Mouse (Mus musculus) spleen, embryonic (tissue): ENCODE results near the gene Mmachc.

Experiments
- CTCF ChIA-PET: fragments of 350-600 bp; sonication (Branson Sonifier 250); formaldehyde crosslinking; loops from one replicate; lab custom pipeline; 2022; lab: Charles Lee

Gene Mmachc

GRCm38 (mm10) chr4:116653228-116653627, 55.0 kb downstream of the Mmachc start:
- CTCF ChIA-PET, result no interaction called here
